Mouse (Mus musculus): Measurements from ENCODE around the gene Inca1. TPM values are rescaled to one million over a fixed set of nuclear protein-coding genes. Genes with fewer than 3 reads are reported as not detected.

The Inca1 gene
- total RNA-seq (2023) = 0.62 TPM

GRCm38 (mm10) chr11:70699722-70700556 lies at the start of gene Inca1, which contains the start of gene Kif1c:
Gene Inca1 (minus strand): TSS chr11:70700155.
Gene Kif1c (plus strand): TSS chr11:70700548.

GRCm38 (mm10) chr11:70687601-70688199 lies 12.3 kb downstream of the Inca1 start, which contains the start of gene Camta2:
Gene Camta2 (minus strand): TSS chr11:70688105.

DNA sequence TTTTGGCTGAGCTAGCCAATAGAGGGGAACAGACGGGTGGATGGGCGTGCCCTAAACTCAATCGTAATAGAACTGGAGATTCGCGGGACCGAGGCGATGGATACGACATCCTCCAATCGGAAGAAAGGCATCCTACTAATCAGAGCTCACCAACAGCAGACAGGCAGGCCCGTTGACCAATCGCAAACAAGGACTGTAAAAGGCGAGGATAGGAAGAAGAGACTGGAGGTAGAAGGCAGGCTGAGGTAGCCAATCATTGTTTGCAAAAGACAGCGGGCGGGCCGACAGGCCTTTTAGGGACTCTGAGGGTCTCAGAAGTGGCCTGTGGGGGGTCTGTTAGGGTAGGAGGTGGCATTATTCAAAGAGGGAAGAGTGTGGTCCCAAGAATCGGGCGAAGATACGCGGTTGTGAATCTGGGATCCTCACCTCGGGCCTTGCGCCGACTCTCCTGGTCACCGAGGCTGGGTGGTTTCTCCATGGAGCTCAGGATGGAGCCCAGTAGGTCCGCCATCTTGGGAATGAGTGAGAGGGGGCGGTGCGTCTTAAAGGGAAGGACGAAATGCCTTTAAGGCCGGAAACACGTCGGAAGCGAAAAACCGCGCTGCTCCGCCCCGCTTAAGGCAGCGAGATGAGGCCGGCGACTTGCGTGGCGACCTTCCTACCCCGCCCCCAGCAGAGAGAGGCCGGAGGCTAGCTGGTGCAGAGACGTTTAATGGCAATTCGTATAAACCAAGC lies 31.0 kb downstream of the Inca1 start, which contains the start of gene Spag7:
Gene Spag7, minus strand, starts transcription at position 646 of the 735 bp plus-strand sequence.

DNA sequence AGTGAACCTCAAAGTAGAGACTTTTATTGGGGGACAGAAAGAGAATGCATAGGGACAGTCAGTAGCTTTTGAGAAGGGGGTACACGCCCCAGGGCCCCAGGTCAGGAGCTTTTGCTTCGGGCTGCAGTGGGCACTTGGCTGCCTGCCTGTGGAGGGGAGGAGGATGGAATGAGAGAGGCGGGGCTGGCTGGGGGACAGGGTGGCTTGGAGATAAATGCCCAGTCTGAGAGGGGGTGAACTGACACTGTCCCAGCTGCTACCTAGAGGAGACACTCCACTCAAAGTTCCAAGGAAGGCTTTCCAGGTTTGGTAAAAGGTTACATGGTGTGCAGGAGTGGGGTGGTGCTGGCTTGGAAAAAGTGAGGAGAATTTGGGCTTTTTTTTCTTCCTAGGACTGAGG lies 43.0 kb downstream of the Inca1 start, which contains the start of gene Eno3:
Gene Eno3, plus strand, starts transcription at position 239 of the 400 bp plus-strand sequence.

DNA sequence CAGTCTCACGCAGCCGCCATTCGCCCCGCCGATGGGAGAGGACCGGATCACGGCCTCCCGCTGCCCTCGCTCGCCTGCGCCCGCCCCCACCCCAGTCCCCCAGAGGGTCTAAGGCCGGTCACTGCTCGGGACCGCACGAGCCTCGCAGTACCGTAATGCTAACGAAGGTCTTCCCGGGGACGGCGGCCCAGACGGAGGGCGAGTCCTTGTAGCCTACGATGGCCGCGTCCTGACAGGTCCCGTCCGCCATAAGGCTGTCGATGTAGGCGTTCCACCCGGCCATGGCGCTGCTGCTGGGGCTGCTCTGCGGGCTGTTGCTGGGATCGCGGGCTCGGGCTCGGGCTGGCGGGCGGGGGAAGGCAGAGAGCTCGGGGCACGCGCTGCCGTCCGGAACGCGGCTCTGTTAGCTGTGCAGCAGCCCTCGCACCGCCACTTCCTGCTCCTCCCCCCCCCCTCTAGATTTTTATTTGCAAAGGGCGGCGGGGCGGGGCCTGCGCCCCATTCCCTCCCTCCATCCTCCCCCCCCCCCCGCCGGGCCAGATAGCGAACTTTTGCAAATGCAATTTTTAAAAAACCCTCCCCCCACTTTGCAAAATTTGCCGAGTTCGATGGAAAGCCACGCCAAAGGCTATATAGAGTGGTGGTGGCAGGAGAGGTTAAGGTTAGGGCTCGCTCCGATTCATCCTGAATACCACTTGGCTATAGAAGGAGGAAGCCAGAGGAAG lies 45.6 kb downstream of the Inca1 start, which contains the start of gene Pfn1:
Gene Pfn1, minus strand, starts transcription at position 447 of the 725 bp plus-strand sequence.

DNA sequence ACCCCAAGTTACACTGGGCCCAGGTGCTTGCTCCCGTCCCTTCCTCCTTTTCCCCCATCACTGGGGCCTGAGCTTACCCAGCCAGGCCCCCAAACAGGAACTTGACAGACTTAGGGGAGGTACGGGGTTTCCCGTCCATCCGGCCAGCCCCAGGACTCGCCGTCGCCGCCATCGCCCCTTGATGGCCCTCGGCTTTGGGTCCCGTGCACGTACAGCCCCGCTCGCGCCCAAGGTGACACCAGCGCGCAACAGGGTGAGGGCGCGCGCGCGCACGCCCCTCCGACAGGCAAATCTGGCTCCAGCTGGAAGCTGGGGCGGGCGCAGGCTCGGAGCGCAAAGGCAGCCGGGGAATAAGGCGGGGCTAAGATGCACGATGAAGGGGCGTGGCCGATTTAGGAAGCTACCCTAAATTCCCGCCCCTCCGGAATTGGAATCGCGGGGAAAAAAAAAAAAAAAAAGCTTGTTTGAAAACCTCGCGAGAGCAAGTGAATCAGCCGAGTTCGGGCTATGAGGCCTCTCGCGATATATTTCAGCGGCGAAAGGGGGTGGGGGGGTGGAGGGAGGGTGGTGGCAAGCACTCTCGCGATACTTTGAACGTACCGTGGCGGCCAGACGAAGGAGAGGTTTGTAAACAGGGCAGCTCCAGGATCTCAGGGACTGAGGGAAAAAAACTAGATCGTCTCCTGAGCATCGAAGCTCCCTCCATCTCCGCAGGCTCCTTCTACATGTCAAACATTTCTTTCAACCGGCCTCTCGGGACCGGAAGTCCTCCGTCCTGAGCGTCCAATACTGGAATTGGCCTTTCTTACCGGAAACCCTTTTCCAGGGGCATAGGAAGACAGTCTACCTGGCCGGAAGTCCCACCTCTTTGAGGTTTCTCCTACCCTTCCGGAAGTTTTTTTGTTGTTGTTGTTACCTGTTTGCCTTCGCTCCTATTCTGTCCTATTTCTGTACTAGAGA lies 53.0 kb downstream of the Inca1 start, which contains the start of the genes Rnf167 and Slc25a11:
Gene Rnf167, plus strand, starts transcription at position 545 of the 960 bp plus-strand sequence.
Gene Slc25a11, minus strand, starts transcription at position 789 of the 960 bp plus-strand sequence.

DNA sequence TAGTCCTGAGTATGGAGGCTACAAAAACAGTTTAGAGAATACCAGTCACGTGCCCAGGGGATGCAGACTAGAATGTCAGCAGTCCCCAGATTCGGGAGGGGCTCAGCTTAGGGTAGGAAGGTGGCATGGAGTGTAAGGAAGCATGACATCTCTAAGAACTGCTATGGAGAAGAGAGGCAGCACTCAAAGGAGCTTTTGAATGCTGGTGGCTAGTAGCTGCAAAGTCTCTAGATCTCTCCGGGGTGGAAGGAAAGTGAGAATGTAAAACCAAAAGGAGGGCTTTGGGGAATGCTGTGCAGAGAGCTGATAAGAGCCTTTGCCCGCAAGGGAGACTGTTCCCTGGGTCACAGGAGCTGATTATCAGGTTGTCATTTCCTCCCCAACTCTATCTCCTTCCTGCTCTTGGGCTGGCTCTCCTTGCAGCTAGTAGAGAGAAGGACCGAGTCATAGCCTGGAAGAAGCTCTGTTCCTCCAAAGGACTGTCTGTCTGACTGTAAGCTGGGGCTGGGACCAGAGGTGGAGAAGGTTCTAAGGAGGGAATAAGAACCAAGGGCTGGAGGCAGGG lies 61.2 kb downstream of the Inca1 start, which contains the start of gene Gp1ba:
Gene Gp1ba, plus strand, starts transcription at position 409 of the 565 bp plus-strand sequence.

Other genes with a start within 250 kb of the Inca1 start
- 39.9 TPM for gene Med11, start 248.2 kb downstream of the Inca1 start, total RNA-seq (2023)
- gene Zmynd15, start 240.7 kb downstream of the Inca1 start, total RNA-seq (2023) = 1.1 TPM
- 2.3 TPM for gene Cxcl16, start 240.2 kb downstream of the Inca1 start, total RNA-seq (2023)
- 1.5 TPM for gene Tm4sf5, start 194.9 kb downstream of the Inca1 start, total RNA-seq (2023)
- gene Vmo1, start 185.5 kb downstream of the Inca1 start, total RNA-seq (2023) = not detected
- gene Gltpd2, start 181.0 kb downstream of the Inca1 start, total RNA-seq (2023) = not detected
- gene Psmb6, start 174.8 kb downstream of the Inca1 start, total RNA-seq (2023) = 129 TPM
- not detected for gene Gm40193, start 167.2 kb downstream of the Inca1 start, total RNA-seq (2023)
- 7.3 TPM for gene Pld2, start 160.1 kb downstream of the Inca1 start, total RNA-seq (2023)
- gene Mink1, start 137.3 kb downstream of the Inca1 start, total RNA-seq (2023) = 201 TPM
- 1.0 TPM for gene 4930544D05Rik, start 84.3 kb downstream of the Inca1 start, total RNA-seq (2023)
- gene Chrne, start 80.9 kb downstream of the Inca1 start, total RNA-seq (2023) = 3.2 TPM
- not detected for gene Gp1ba, start 61.0 kb downstream of the Inca1 start, total RNA-seq (2023)
- gene Rnf167, start 52.9 kb downstream of the Inca1 start, total RNA-seq (2023) = 233 TPM
- 53.6 TPM for gene Slc25a11, start 52.7 kb downstream of the Inca1 start, total RNA-seq (2023)
- gene Pfn1, start 45.5 kb downstream of the Inca1 start, total RNA-seq (2023) = 1,552 TPM
- gene Eno3, start 43.0 kb downstream of the Inca1 start, total RNA-seq (2023) = 29.3 TPM
- 23.4 TPM for gene Spag7, start 30.7 kb downstream of the Inca1 start, total RNA-seq (2023)
- 37.9 TPM for gene Camta2, start 12.1 kb downstream of the Inca1 start, total RNA-seq (2023)
- gene Kif1c, start 393 bp upstream of the Inca1 start, total RNA-seq (2023) = 26.1 TPM
- 2.7 TPM for gene Zfp3, start 64.1 kb upstream of the Inca1 start, total RNA-seq (2023)
- gene Scimp, start 112.4 kb upstream of the Inca1 start, total RNA-seq (2023) = 1.5 TPM
- gene Rabep1, start 144.6 kb upstream of the Inca1 start, total RNA-seq (2023) = 34.7 TPM